In the genomic region with DNA sequence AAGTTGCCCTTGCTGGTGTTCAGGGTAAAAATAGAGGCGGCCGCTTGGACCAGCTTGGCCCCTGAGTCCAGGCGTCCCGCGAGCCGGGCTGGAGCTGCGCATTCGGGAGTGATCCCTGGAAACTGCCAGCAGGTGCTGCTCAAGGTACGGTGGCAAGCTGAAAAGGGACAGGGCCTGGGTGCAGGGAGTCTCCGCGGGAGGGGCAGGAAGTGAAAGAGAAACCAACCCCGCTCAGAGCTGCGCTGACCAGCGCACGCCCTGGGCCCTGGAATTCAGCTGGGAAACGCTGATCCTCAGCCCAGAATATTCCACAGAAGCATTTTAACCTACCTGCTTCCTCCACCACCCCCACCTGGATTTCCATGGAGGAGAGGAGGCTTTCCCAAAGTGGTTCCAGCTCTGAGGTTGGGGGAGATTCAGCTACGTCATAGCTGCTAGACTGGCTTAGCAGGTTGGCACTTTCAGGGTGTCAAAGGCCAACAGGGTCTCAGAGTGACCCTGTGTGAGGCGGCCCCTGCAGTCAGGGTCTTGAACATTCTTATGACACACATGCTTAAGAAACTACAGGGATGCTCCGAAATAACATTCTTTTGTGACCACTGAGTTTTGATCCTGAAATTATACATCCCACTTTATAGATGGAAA, we compare ENCODE assay signal across 7 mouse cellular contexts. TPM values are rescaled to one million over a fixed set of nuclear protein-coding genes. Genes with fewer than 3 reads are reported as not detected.
DNase-seq lines count a peak whose midpoint lies in the region; ATAC-seq lines count a peak whose summit lies in the region.

No protein-coding gene starts in this region.

- no peaks in the 10 kb centered on the region for H3K9me3 ChIP-seq in intestine, embryonic 16.5 days (ENCODE audit: control insufficient read depth, low read length)
- no peaks in the 10 kb centered on the region for H3K9me3 ChIP-seq in limb, embryonic 13.5 days
- H3K9me3 ChIP-seq in midbrain, embryonic 13.5 days, result no peaks in the 10 kb centered on the region

- peak overlapping the region; percentile 68 for H3K9ac ChIP-seq in intestine, embryonic 16.5 days (ENCODE audit: low read depth, low read length)
- peak overlapping the region; percentile 66 for H3K9ac ChIP-seq in limb, embryonic 13.5 days
- H3K9ac ChIP-seq in midbrain, embryonic 13.5 days (replicated peaks), result peak overlapping the region; percentile 51

- H3K4me2 ChIP-seq in intestine, embryonic 16.5 days (ENCODE audit: low read depth, low read length), result peak overlapping the region; percentile 86
- H3K4me2 ChIP-seq in limb, embryonic 13.5 days (replicated peaks), result peak overlapping the region; percentile 85
- peak overlapping the region; percentile 75 for H3K4me2 ChIP-seq in midbrain, embryonic 13.5 days (replicated peaks)

- no peaks in the 10 kb centered on the region for H3K36me3 ChIP-seq in intestine, embryonic 16.5 days (ENCODE audit: control insufficient read depth, insufficient read depth, low read length)
- H3K36me3 ChIP-seq in limb, embryonic 13.5 days, result no peaks in the 10 kb centered on the region
- no peaks in the 10 kb centered on the region for H3K36me3 ChIP-seq in midbrain, embryonic 13.5 days

- whole genome bisulfite sequencing in intestine, embryonic 16.5 days, result 6% methylated on average over 19 of the region's 19 CpGs
- WGBS in limb, embryonic 13.5 days, result 6% methylated on average over 19 of the region's 19 CpGs
- WGBS in midbrain, embryonic 13.5 days, result 6% methylated on average over 19 of the region's 19 CpGs

- 0 out of 2 replicates have a peak, but pooled peaks cover 3% of the 10 kb centered on the region for H3K4me1 ChIP-seq in intestine, embryonic 16.5 days (ENCODE audit: control insufficient read depth, insufficient read depth, low read length)
- peaks cover 38% of the 10 kb centered on the region for H3K4me1 ChIP-seq in limb, embryonic 13.5 days
- peaks cover 18% of the 10 kb centered on the region for H3K4me1 ChIP-seq in midbrain, embryonic 13.5 days (replicated peaks)

- peak; percentile 94 for ATAC-seq in granulocyte monocyte progenitor cell, adult 5-6 weeks (replicated peaks; ENCODE audit: poor library complexity, severe bottlenecking)
- ATAC-seq in intestine, embryonic 16.5 days, result peak; percentile 99
- peak; percentile 84 for ATAC-seq in limb, embryonic 13.5 days (ENCODE audit: low FRiP score, low read depth)
- ATAC-seq in midbrain, embryonic 13.5 days, result peak; percentile 95

- H3K4me3 ChIP-seq in intestine, embryonic 16.5 days (ENCODE audit: low read length), result peak overlapping the region; percentile 54
- H3K4me3 ChIP-seq in limb, embryonic 13.5 days, result peak overlapping the region; percentile 49
- H3K4me3 ChIP-seq in midbrain, embryonic 13.5 days (replicated peaks), result peak overlapping the region; percentile 43

- peaks cover 6% of the 10 kb centered on the region; the same call in 1 of the 2 replicates for H3K27me3 ChIP-seq in intestine, embryonic 16.5 days (replicated peaks; ENCODE audit: control insufficient read depth, insufficient read depth, low read length)
- H3K27me3 ChIP-seq in limb, embryonic 13.5 days, result peaks cover 31% of the 10 kb centered on the region
- peaks cover 40% of the 10 kb centered on the region for H3K27me3 ChIP-seq in midbrain, embryonic 13.5 days

- DNase-seq in adrenal gland, postnatal 10 days, result peak; percentile 85
- DNase-seq in embryo, embryonic 11 days, result peak; percentile 85
- DNase-seq in spleen, adult 12 weeks (ENCODE audit: low spot score), result peak; percentile 2

- no peak overlapping the region for H3K27ac ChIP-seq in intestine, embryonic 16.5 days (ENCODE audit: low read length)
- no peak overlapping the region for H3K27ac ChIP-seq in limb, embryonic 13.5 days
- no peak overlapping the region for H3K27ac ChIP-seq in midbrain, embryonic 13.5 days

RNA-seq across cellular contexts. Expression of gene Inhba, which starts 0.7 kb away (rescaled TPM):
- 1 to 10 TPM; 2.9 to 6.1 TPM for total RNA-seq in adrenal gland, postnatal 10 days (2021)
- 0.09 TPM in 1 of 2 replicates, not detected in the other for total RNA-seq in granulocyte monocyte progenitor cell, adult 5-6 weeks (2014; fragmentation: Nextera tagmentation)
- 0.21 and 0.78 TPM in 2 replicates for total RNA-seq in granulocyte monocyte progenitor cell, adult 5-6 weeks (2017)
- polyA plus RNA-seq in intestine, embryonic 16.5 days (2015; fragmentation: Nextera tagmentation; extraction: Ambion mirVana), result 2.5 and 3.4 TPM in 2 replicates
- polyA plus RNA-seq in limb, embryonic 13.5 days (2015; fragmentation: Nextera tagmentation; extraction: Ambion mirVana), result 13.8 and 15.8 TPM in 2 replicates
- 0.17 and 0.23 TPM in 2 replicates for polyA plus RNA-seq in midbrain, embryonic 13.5 days (2015; fragmentation: Nextera tagmentation; extraction: Ambion mirVana)

Comparison
In these comparisons a context has a peak if more than half of its experiments do, and no peak if none do; other contexts are left out.
1. DNase-seq: peak in every context shown above with its lines; median percentile 85 in adrenal gland, postnatal 10 days; 85 in embryo, embryonic 11 days; 2 in spleen, adult 12 weeks.